Mouse (Mus musculus): ENCODE data around the gene Gpr35.
A peak's percentile ranks its signal among the peaks of the same experiment; 100 is the strongest.

The Gpr35 gene

GRCm38 (mm10) chr1:92950607-92951006, at the start of gene Gpr35:
Gene Gpr35 (plus strand): TSS chr1:92950865.
- no peak for DNase-seq (ENCODE audit: low spot score in 2 of 2)

- DNase-seq (ENCODE audit: low spot score in 2 of 2) = peak in 1 of 2 experiments; percentile 65
Measured at GRCm38 (mm10) chr1:92902786-92903185, 47.9 kb upstream of the Gpr35 start, which contains the start of gene Ankmy1. Gene Ankmy1 (minus strand): TSS chr1:92902906.

GRCm38 (mm10) chr1:92903627-92904026, 47.0 kb upstream of the Gpr35 start:
- no peak for DNase-seq (ENCODE audit: low spot score in 2 of 2)

- DNase-seq (ENCODE audit: low spot score in 2 of 2) = no peak
Measured at GRCm38 (mm10) chr1:92905703-92906310, 44.9 kb upstream of the Gpr35 start.

- DNase-seq (ENCODE audit: low spot score in 2 of 2) = peak in 1 of 2 experiments; percentile 85
Measured at GRCm38 (mm10) chr1:92906779-92907631, 43.7 kb upstream of the Gpr35 start, which contains the start of gene Dusp28. Gene Dusp28 (plus strand): TSS chr1:92906981.

- no peak for DNase-seq (ENCODE audit: low spot score in 2 of 2)
Measured at GRCm38 (mm10) chr1:92907632-92908360, 42.9 kb upstream of the Gpr35 start.

- DNase-seq (ENCODE audit: low spot score in 2 of 2) = no peak
Measured at GRCm38 (mm10) chr1:92908664-92909063, 42.0 kb upstream of the Gpr35 start.

GRCm38 (mm10) chr1:92909068-92909467, 41.6 kb upstream of the Gpr35 start:
- no peak for DNase-seq (ENCODE audit: low spot score in 2 of 2)

GRCm38 (mm10) chr1:92910239-92910885, 40.3 kb upstream of the Gpr35 start, which contains the start of gene Rnpepl1:
Gene Rnpepl1 (plus strand): TSS chr1:92910783.
- DNase-seq (ENCODE audit: low spot score in 2 of 2) = peak in 1 of 2 experiments; percentile 74

GRCm38 (mm10) chr1:92910925-92911720, 39.5 kb upstream of the Gpr35 start:
- DNase-seq (ENCODE audit: low spot score in 2 of 2) = peak in 1 of 2 experiments; percentile 62

- DNase-seq (ENCODE audit: low spot score in 2 of 2) = no peak
Measured at GRCm38 (mm10) chr1:92911721-92912138, 38.9 kb upstream of the Gpr35 start.

GRCm38 (mm10) chr1:92912286-92912685, 38.4 kb upstream of the Gpr35 start:
- no peak for DNase-seq (ENCODE audit: low spot score in 2 of 2)

- DNase-seq (ENCODE audit: low spot score in 2 of 2) = no peak
Measured at GRCm38 (mm10) chr1:92914239-92914638, 36.4 kb upstream of the Gpr35 start.

GRCm38 (mm10) chr1:92914993-92915392, 35.7 kb upstream of the Gpr35 start:
- DNase-seq (ENCODE audit: low spot score in 2 of 2) = no peak

- DNase-seq (ENCODE audit: low spot score in 2 of 2) = no peak
Measured at GRCm38 (mm10) chr1:92916725-92917124, 33.9 kb upstream of the Gpr35 start.

GRCm38 (mm10) chr1:92919151-92919550, 31.5 kb upstream of the Gpr35 start:
- DNase-seq (ENCODE audit: low spot score in 2 of 2) = no peak

GRCm38 (mm10) chr1:92919775-92920174, 30.9 kb upstream of the Gpr35 start:
- DNase-seq (ENCODE audit: low spot score in 2 of 2) = no peak

GRCm38 (mm10) chr1:92920474-92921200, 30.0 kb upstream of the Gpr35 start:
- DNase-seq (ENCODE audit: low spot score in 2 of 2) = no peak

GRCm38 (mm10) chr1:92921496-92921895, 29.2 kb upstream of the Gpr35 start:
- no peak for DNase-seq (ENCODE audit: low spot score in 2 of 2)

GRCm38 (mm10) chr1:92930171-92930706, 20.4 kb upstream of the Gpr35 start:
- DNase-seq (ENCODE audit: low spot score in 2 of 2) = no peak

Data from left cerebral cortex, adult 9 months (tissue).